Mouse (Mus musculus): ENCODE results near the gene Washc1.
"Not testable (repeated sequence)": the region's sequence is repeated elsewhere in the genome, so short reads cannot be mapped to it uniquely, and the experiment has no call there.

The Washc1 gene

DNA sequence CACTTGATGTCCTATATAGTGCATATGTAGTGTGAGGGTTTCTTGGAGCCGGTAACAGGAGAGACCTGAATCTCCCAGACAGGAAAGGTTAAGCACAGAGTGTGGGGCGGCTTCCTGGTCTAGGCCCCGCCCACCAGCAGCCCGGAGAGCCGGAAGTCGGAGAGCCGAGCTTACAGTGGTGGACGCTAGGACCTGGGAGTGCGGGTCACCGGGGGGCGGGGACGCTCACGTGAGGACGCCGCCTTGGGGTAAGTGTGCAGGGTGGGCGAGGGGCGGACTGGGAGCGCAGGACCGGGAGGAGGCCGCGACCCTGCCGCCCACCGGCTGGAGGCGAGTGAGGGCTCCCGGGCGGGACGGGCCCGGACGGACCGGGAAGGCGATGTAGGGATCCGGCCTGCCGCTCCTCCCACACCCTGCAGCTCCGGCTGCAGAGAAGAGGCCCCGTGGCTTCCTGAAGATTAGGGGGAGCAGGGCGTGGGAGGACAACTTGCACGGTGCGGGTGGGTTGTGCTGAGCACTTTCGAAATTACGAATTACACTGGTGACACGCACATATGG is at the start of gene Washc1:
TSS of gene Washc1 (plus strand) at position 144 of the 558 bp plus-strand sequence.
- peak; percentile 81 for DNase-seq (ENCODE audit: low spot score)

- no peak for DNase-seq (ENCODE audit: low spot score)
Measured at GRCm38 (mm10) chr17:66065115-66065514, 46.2 kb upstream of the Washc1 start.

DNA sequence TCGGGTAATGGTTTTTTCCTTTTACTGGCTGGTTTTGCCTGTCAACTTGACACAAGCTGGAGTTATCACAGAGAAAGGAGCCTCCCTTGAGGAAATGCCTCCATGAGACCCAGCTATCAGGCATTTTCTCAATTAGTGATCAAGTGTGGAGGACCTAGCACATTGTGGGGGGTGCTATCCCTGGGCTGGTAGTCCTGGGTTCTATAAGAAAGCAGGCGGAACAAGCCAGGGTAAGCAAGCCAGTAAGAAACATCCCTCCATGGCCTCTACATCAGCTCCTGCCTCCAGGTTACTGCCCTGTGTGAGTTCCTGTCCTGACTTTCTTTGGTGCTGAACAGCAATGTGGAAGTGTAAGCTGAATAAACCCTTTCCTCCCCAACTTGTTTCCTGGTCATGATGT is 42.3 kb upstream of the Washc1 start:
- not testable (repeated sequence) for DNase-seq (ENCODE audit: low spot score)

- DNase-seq (ENCODE audit: low spot score) = no peak
Measured at GRCm38 (mm10) chr17:66073971-66074370, 37.4 kb upstream of the Washc1 start.

- no peak for DNase-seq (ENCODE audit: low spot score)
Measured at GRCm38 (mm10) chr17:66075827-66076173, 35.5 kb upstream of the Washc1 start.

DNA sequence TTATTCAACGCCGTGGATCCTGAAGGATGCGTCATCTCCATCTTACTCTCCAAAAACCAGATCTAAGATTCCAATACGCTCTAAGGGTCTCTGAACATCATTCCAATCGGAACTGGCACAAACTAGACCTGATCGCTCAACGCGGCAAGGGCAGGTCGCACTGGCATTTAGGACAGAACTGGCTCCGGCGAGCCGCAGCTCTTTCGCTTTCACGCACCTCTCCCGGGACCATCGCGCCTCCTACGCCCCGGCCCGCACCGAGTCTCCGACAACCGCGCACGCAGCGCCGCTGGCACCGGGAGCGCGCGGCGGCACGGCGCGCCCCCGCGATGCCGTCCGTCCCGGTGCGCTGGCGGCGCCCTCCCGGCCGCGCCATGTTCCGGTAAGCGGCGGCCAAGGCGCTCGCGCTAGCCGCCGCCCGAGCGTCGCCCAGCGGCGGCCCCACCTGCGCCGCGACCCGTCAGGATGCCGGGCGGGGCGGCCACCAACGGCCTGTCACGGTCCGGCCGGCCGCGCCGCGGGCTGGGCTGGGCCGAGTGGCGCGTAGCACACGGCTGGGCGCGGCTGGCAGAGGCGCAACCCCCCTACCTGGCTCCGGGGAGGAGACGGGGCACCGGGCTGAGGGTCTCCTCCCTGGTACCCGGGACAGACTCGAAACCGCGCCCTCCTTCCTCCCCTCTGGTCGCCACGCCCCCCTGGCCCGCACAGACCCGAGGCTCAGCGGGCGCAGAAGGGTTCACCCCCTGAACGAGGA is 35.0 kb upstream of the Washc1 start:
- no peak for DNase-seq (ENCODE audit: low spot score)

- DNase-seq (ENCODE audit: low spot score) = peak; percentile 93
Measured at GRCm38 (mm10) chr17:66076934-66077333, 34.4 kb upstream of the Washc1 start, which contains the start of gene Ankrd12. Gene Ankrd12 (minus strand): TSS chr17:66077089.

DNA sequence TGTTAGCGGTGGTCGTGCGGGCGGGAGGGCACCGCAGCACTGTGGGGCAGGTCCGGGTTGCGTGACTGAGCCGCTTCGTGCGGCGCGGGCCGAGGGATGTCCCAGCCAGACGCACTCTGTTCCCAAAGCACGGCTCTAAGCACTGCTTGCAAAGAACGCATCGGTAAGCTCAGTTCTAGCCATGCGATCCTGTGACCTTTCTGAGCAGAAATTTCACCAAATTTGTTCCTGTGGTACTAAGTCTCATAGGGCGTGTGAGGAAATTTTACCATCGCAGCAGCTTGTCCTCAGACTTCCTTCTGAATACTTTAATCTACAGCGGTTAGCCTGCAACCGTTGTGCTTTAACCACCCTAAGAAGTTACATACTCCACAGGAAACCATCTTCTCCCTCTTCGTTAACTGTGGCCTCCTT is 33.9 kb upstream of the Washc1 start:
- no peak for DNase-seq (ENCODE audit: low spot score)

GRCm38 (mm10) chr17:66084486-66084885 is 26.9 kb upstream of the Washc1 start:
- no peak for DNase-seq (ENCODE audit: low spot score)

DNA sequence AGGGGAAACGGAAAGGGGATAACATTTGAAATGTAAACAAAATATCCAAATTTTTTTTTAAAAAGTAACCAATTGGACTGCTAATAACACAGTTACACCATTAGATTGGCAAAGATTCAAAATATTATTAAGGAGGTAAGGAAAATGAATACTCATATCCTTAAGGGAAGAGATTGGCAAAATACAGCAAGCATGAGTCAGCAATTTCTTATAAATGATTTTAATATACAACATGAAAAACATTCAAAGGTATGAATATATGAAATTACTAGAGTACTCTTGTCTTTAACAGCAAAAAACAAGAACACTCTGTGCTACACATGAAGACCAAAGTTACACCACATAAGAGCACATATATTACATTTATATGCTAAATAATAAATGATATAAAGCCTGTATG is 26.3 kb upstream of the Washc1 start:
- DNase-seq (ENCODE audit: low spot score) = no peak

DNA sequence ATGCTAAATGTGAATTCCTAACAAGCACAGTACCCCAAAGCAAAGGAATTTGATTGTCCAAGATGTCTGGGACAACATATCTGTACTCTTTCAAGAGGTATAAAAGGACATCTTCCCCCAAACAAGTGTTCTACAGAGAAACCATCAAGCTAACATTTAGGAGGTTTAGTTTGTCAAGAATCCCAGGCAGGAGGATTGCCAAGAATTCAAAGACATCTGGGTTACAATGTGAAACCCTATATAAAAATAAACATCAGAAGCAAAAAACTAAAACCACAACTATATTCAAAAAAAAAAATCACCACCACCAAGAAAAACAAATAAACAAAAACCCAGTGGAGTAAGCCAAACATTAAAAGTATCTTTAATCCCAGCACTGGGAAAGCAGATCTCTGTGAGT is 21.1 kb upstream of the Washc1 start:
- DNase-seq (ENCODE audit: low spot score) = no peak

- no peak for DNase-seq (ENCODE audit: low spot score)
Measured at GRCm38 (mm10) chr17:66091392-66091791, 20.0 kb upstream of the Washc1 start.

DNA sequence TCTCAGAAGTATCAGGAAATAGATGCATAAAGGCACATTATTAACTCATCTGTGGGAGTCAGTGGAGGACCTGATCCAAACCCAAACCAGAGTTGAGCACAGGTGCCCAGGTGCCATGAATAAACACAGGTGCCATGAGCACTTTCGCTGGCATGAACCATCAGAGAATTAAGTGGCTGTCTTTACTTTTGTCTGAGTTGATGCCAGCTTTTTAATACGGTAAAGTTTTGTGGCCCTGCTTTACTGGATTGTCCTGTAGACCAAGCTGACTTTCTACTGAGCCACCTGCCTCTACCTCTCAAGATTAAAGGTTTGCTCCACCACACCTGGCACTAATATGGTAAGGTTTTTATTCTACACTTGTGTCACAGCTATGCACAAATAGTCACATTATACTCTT is 19.3 kb upstream of the Washc1 start:
- no peak for DNase-seq (ENCODE audit: low spot score)

- DNase-seq (ENCODE audit: low spot score) = no peak
Measured at GRCm38 (mm10) chr17:66092664-66093063, 18.7 kb upstream of the Washc1 start.

- DNase-seq (ENCODE audit: low spot score) = no peak
Measured at GRCm38 (mm10) chr17:66100566-66101379, 10.6 kb upstream of the Washc1 start.

DNA sequence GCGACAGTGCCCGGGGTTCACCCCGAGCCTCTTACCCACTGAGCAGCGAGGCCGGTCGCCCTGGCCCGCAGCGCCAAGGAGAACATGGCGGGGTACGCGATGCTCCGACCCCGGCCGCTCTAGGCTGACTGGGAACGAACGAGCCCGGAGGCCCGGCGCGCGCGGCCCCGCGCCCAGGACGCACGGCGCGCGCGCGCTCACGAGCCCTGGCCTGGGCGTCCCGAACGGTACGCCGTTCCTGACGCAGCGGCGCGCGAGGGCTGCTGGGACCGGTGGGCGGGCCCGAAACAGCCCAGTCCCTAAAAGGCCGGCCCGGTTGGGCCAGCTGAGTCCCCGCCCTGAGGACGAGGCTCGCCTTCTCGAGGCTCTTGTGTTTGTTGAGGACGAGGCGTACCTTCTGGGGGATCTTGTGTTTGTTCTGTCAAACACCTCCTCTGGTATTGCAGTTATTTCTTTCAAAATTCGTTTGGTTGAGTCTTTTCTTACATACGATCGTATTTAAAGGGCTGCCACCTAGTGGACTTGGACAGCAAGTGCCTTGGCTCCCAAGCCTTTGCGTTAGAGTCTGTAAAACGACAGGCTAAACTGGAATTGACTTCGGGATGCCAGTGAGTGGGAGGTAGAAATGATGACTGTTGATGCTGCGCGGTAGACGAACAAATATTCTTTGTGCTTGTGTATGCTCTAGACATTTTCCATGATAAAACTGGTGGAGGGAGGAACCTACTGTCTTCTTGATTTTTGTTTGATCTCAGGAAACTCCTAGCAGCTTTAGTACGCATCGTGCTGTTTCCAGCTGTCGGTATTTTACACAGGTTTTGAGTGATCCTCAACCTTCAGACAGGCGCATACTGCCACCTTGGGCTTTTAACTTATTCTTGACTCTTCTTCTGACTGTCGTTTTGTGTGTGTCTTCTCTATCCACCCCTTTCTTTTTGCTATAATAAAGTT is 9.7 kb upstream of the Washc1 start, which contains the start of gene Ndufv2:
TSS of gene Ndufv2 (minus strand) at position 180 of the 951 bp plus-strand sequence.
- DNase-seq (ENCODE audit: low spot score) = peak; percentile 87

DNA sequence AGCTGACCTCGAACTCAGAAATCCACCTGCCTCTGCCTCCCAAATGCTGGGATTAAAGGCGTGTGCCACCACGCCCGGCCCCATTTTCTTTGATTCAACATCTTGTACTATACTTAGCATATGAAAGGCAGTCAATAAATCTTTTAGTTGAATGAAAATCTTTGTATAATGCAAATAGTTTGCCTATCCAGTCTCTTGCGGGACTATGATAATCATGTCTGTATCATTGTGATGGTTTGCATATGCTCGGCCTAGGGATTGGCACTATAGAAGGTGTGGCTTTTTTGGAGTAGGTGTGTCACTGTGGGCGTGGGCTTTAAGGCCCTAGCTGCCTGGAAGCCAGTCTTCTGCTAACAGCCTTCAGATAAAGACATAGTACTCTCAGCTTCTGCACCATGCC is 7.3 kb upstream of the Washc1 start:
- no peak for DNase-seq (ENCODE audit: low spot score)

DNA sequence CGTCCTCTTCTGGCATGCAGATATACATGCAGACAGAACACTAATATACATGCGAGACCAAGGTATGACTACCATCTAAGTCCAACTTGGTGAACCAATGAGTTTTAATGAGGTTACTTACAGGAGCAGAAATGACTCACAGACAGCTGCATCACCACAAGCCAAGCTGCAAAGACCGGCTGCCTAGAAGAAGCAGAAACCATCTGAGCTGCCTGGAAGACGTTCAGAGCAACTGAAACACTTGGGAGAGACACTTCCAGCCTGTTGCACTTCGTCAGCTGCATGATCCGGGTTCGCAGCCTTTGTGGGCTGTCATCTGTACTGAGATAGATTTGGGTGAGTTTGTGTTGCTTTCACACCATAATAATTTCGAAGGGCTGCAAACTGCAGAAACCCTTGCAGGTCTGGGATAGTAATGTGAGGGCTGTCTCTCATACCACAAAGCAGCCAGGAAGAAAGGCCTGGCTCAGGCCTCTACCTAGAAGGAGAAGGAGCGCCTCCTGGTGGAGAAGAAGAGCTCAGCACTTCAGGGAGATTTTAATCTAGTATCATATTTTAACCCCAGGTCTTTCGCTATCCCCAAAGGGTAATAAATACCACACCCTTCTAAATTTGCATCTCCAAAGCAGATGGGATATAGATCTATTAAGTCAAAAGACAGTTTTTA is 4.6 kb upstream of the Washc1 start:
- DNase-seq (ENCODE audit: low spot score) = no peak

DNA sequence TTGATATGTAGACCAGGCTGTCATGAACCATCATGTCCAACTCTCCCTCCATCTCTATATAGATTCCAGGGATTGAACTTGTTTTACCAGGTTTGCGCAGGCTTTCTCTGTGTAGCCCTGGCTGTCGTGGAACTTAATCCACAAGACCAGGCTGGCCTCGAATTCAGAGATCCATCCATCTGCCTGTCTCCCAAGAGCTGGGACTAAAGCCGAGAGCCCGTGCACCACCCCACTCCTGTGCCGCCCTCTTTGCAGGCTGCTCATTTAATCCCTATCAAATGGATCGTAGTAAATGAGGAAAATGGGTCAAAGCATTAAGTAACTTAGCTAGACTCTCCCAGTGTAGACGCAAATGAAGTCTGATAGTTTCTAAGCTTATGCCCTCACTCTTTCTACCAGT is 3.9 kb upstream of the Washc1 start:
- DNase-seq (ENCODE audit: low spot score) = no peak

DNA sequence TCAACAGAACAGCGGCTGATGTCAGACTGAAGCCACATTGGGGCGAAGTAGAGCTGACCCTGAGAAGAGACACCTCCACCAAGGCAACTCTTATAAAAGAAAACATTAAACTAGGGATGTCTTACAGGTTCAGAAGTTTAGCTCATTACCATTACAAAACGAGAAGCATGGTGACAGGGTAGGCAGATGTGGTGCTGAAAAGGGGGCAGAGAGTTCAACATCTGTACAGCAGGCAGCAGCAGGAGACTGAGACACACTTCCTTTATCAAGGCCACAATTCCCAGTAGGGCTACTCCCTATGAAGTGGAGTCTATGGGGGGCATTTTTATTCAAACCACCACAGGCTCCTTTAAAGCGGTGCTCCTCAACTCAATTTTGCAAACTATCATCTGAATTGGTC is 3.1 kb upstream of the Washc1 start:
- DNase-seq (ENCODE audit: low spot score) = no peak

DNA sequence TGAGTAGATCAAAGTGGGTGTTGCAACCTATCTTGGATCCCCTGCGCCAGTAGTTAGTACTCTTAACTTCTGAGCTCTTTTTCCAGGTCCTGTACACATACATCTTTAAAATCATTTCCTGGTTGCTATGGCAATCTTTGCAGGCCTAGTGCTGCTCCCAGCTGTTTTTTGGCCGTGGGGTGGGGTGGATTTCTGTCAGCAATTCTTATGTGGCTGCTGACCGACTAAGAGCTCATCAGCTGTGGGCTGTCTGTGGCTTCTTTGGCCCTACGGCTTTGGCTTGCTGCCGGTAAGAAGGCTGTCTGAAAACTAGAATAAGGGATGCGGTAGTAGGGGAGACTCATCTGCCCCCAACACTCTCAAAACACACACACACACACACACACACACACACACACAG is 599 bp upstream of the Washc1 start:
- DNase-seq (ENCODE audit: low spot score) = no peak

Data from ovary, adult 18-20 months (tissue).